Mouse (Mus musculus) CH12.LX (cell line): ENCODE data around the gene Cdh13. TPM values are rescaled to one million over a fixed set of nuclear protein-coding genes. Genes with fewer than 3 reads are reported as not detected.
A peak's percentile ranks its signal among the peaks of the same experiment; 100 is the strongest.

Experiments used
- DNase-seq: peaks from one replicate; pipeline ENCODE4 v3.0.0-alpha.2; 2013; ENCODE audit errors: extremely low read depth
- H3K27ac ChIP-seq: 2 replicates; pipeline ENCODE4 v1.5.1; 2012; ENCODE audit warnings: low read depth, mild to moderate bottlenecking, control low read depth, moderate library complexity; ENCODE audit not compliant: insufficient read depth
- H3K27me3 ChIP-seq: replicated peaks from 2 replicates; pipeline ENCODE3; 2012; ENCODE audit warnings: inconsistent platforms
- H3K36me3 ChIP-seq, 2 experiments: replicated peaks in 1 of 2; 2 replicates each; pipeline versions ENCODE3 to v1.6.1; 2012; ENCODE audit warnings: inconsistent platforms in 1 of 2, low read length in 1 of 2, mild to moderate bottlenecking in 1 of 2, mixed read lengths in 1 of 2, moderate library complexity in 1 of 2; ENCODE audit not compliant: control insufficient read depth in 1 of 2, insufficient read depth in 1 of 2
- H3K4me1 ChIP-seq, 2 experiments: 2 replicates each; pipeline ENCODE4 v1.6.1; 2012; ENCODE audit warnings: inconsistent platforms in 1 of 2, moderate library complexity in 1 of 2; ENCODE audit not compliant: insufficient read depth in 2 of 2, control insufficient read depth in 1 of 2
- H3K4me2 ChIP-seq: 2 replicates; pipeline ENCODE4 v1.6.1; 2012; ENCODE audit warnings: low read depth, mild to moderate bottlenecking, control low read depth; ENCODE audit not compliant: poor library complexity, insufficient read depth, severe bottlenecking
- H3K4me3 ChIP-seq, 3 experiments: fragments of 150-350 bp in 1 of 3; sonication (generic) in 1 of 3; replicated peaks in 1 of 3; 2 replicates each; pipeline versions ENCODE3 to v1.5.1; 2011 to 2012; ENCODE audit warnings: low read depth in 2 of 3, low read length in 2 of 3, mild to moderate bottlenecking in 2 of 3, moderate library complexity in 2 of 3, control low read depth in 1 of 3, improper control_type of control experiment in 1 of 3, inconsistent platforms in 1 of 3, mixed read lengths in 1 of 3; ENCODE audit not compliant: poor library complexity in 1 of 3
- H3K79me2 ChIP-seq: replicated peaks from 2 replicates; pipeline ENCODE4 v1.6.1; 2012; ENCODE audit warnings: mild to moderate bottlenecking, moderate library complexity; ENCODE audit not compliant: control insufficient read depth, poor library complexity, insufficient read depth, severe bottlenecking; ENCODE audit errors: extremely low read depth
- H3K9ac ChIP-seq: 2 replicates; pipeline ENCODE4 v1.6.1; 2012; ENCODE audit warnings: low read depth, mild to moderate bottlenecking, control low read depth, moderate library complexity; ENCODE audit not compliant: insufficient read depth
- H3K9me3 ChIP-seq: replicated peaks from 2 replicates; pipeline ENCODE3; 2012; ENCODE audit warnings: low read length, inconsistent platforms, mixed read lengths
- CHD1 ChIP-seq: IDR thresholded peaks from 2 replicates; pipeline ENCODE4 v1.6.1; 2012; ENCODE audit warnings: low read depth, low read length, improper control_type of control experiment, inconsistent platforms
- CTCF ChIP-seq, 2 experiments: IDR thresholded peaks in 1 of 2; conservative IDR thresholded peaks in 1 of 2; 2 replicates each; pipeline ENCODE4 v1.5.1; 2011 to 2012; ENCODE audit warnings: low read depth in 2 of 2, low read length in 2 of 2, improper control_type of control experiment in 1 of 2, inconsistent platforms in 1 of 2, mild to moderate bottlenecking in 1 of 2, moderate library complexity in 1 of 2
- ELF1 ChIP-seq: IDR thresholded peaks from 2 replicates; pipeline ENCODE4 v1.6.1; 2014; ENCODE audit warnings: low read depth, mild to moderate bottlenecking, inconsistent platforms, low read length, improper control_type of control experiment
- ETS1 ChIP-seq: conservative IDR thresholded peaks from 2 replicates; pipeline ENCODE4 v1.6.1; 2012; ENCODE audit warnings: low read depth, mild to moderate bottlenecking, inconsistent platforms, low read length, improper control_type of control experiment, moderate library complexity
- HCFC1 ChIP-seq: IDR thresholded peaks from 2 replicates; pipeline ENCODE4 v1.6.1; 2012; ENCODE audit warnings: low read depth, mild to moderate bottlenecking, inconsistent platforms, low read length, improper control_type of control experiment
- IRF4 ChIP-seq: IDR thresholded peaks from 2 replicates; pipeline ENCODE4 v1.6.1; 2014; ENCODE audit warnings: low read depth, mild to moderate bottlenecking, inconsistent platforms, low read length, improper control_type of control experiment
- JUN ChIP-seq: IDR thresholded peaks from 2 replicates; pipeline ENCODE4 v1.6.1; 2011; ENCODE audit warnings: low read depth, mild to moderate bottlenecking, low read length, improper control_type of control experiment, moderate library complexity; ENCODE audit not compliant: insufficient read depth
- KAT2A ChIP-seq: IDR thresholded peaks from 2 replicates; pipeline ENCODE4 v1.6.1; 2012; ENCODE audit warnings: low read length, improper control_type of control experiment, inconsistent platforms; ENCODE audit not compliant: insufficient replicate concordance
- MAFK ChIP-seq: IDR thresholded peaks from 2 replicates; pipeline ENCODE4 v1.6.1; 2011; ENCODE audit warnings: low read length, improper control_type of control experiment; ENCODE audit not compliant: insufficient replicate concordance
- MAX ChIP-seq: IDR thresholded peaks from 2 replicates; pipeline ENCODE4 v1.6.1; 2011; ENCODE audit warnings: low read length, improper control_type of control experiment
- MAZ ChIP-seq: IDR thresholded peaks from 2 replicates; pipeline ENCODE4 v1.6.1; 2012; ENCODE audit warnings: low read depth, mild to moderate bottlenecking, inconsistent platforms, low read length, improper control_type of control experiment, moderate library complexity
- MEF2A ChIP-seq: IDR thresholded peaks from 2 replicates; pipeline ENCODE4 v1.6.1; 2014; ENCODE audit warnings: low read depth, mild to moderate bottlenecking, inconsistent platforms, low read length, improper control_type of control experiment, borderline replicate concordance
- NELFE ChIP-seq: IDR thresholded peaks from 2 replicates; pipeline ENCODE4 v1.6.1; 2011; ENCODE audit warnings: low read depth, low read length, improper control_type of control experiment
- POLR2A ChIP-seq: IDR thresholded peaks from 2 replicates; pipeline ENCODE4 v1.6.1; 2011; ENCODE audit warnings: low read depth, mild to moderate bottlenecking, improper control_type of control experiment, low read length
- RCOR1 ChIP-seq: conservative IDR thresholded peaks from 2 replicates; pipeline ENCODE4 v1.6.1; 2012; ENCODE audit warnings: low read depth, mild to moderate bottlenecking, inconsistent platforms, low read length, improper control_type of control experiment
- TBP ChIP-seq: conservative IDR thresholded peaks from 2 replicates; pipeline ENCODE4 v1.6.1; 2011; ENCODE audit warnings: low read depth, low read length, improper control_type of control experiment
- TCF12 ChIP-seq: IDR thresholded peaks from 2 replicates; pipeline ENCODE4 v1.6.1; 2014; ENCODE audit warnings: low read depth, mild to moderate bottlenecking, inconsistent platforms, low read length, improper control_type of control experiment
- UBTF ChIP-seq: IDR thresholded peaks from 2 replicates; pipeline ENCODE4 v1.6.1; 2012; ENCODE audit warnings: low read depth, mild to moderate bottlenecking, inconsistent platforms, low read length, improper control_type of control experiment, moderate library complexity
- USF1 ChIP-seq: IDR thresholded peaks from 2 replicates; pipeline ENCODE4 v1.6.1; 2014; ENCODE audit warnings: low read depth, mild to moderate bottlenecking, inconsistent platforms, low read length, improper control_type of control experiment
- USF2 ChIP-seq: conservative IDR thresholded peaks from 2 replicates; pipeline ENCODE4 v1.6.1; 2011; ENCODE audit warnings: low read depth, low read length, improper control_type of control experiment
- ZC3H11A ChIP-seq: IDR thresholded peaks from 2 replicates; pipeline ENCODE4 v1.6.1; 2012; ENCODE audit warnings: low read depth, mild to moderate bottlenecking, inconsistent platforms, low read length, improper control_type of control experiment
- ZKSCAN1 ChIP-seq: IDR thresholded peaks from 2 replicates; pipeline ENCODE4 v1.6.1; 2012; ENCODE audit warnings: low read depth, inconsistent platforms, low read length, improper control_type of control experiment, borderline replicate concordance
- ZNF384 ChIP-seq: IDR thresholded peaks from 2 replicates; pipeline ENCODE4 v1.6.1; 2012; ENCODE audit warnings: low read depth, low read length, improper control_type of control experiment, inconsistent platforms
- dilution Hi-C: fragments of 300-500 bp; cut with MboI; formaldehyde crosslinking; loops from 2 replicates; pipeline ENCODE4 v1.14.3; 2020; ENCODE audit warnings: low sequenced_read_pairs; ENCODE audit not compliant: extremely low pct_unique_long_range_greater_than_20kb, extremely low pct_ligation_motif_present
- in situ Hi-C: fragments of 300-500 bp; cut with MboI; formaldehyde crosslinking; loops from 3 replicates; pipeline ENCODE4 v1.14.3; 2019; ENCODE audit warnings: low sequenced_read_pairs, low pct_ligation_motif_present, low pct_unique_long_range_greater_than_20kb, mixed read lengths
- polyA plus RNA-seq: library from polyadenylated mRNA; unstranded; fragments of >175 nt; gene quantifications from 2 replicates; pipeline ENCODE4 v1.2.1, GENCODE M21; 2012; ENCODE audit warnings: low read depth; ENCODE audit not compliant: insufficient read length
- total RNA-seq, 2 experiments: library from RNA; depleted of rRNA; stranded (reverse); fragments of 300-350 nt in 1 of 2; fragments of >200 nt in 1 of 2; gene quantifications; 2 replicates each; pipeline ENCODE4 v1.2.3; 2012 to 2014

Gene Cdh13
- total and polyA plus RNA-seq, 3 experiments = not detected

DNA sequence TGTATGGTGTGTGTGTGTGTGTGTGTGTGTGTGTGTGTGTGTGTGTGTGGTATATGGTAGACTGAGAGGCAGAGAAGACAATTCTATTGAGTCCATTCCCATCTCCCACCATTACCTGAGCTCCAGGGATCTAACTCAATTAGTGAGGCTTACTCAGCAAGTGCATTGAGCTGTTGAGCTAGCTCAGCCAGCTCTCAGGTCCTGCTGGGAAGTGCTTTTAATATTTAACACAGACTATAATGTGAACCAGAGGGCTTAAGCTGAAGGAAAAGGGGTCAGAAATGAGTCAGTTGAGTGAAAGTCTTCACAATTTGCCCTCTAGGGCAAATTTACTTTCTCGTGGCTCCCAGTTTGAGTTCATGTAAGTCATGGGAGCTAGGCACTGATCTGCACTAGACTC lies 297.7 kb downstream of the Cdh13 start:
- no peaks in the 10 kb centered on the region for H3K27me3 ChIP-seq
- no peaks in the 10 kb centered on the region for H3K4me1 ChIP-seq
- DNase-seq = no peak
- no peak for TF ChIP-seq POLR2A
- no peak for TF ChIP-seq MAX
- no peak for TF ChIP-seq JUN
- TF ChIP-seq IRF4 = no peak
- no peak for TF ChIP-seq ELF1
- no peak for TF ChIP-seq TBP
- TF ChIP-seq UBTF = no peak
- TF ChIP-seq ZNF384 = no peak
- no peak for TF ChIP-seq USF2
- TF ChIP-seq ZKSCAN1 = no peak
- no peak for TF ChIP-seq USF1
- TF ChIP-seq MEF2A = no peak
- no peak for TF ChIP-seq RCOR1
- no peak for TF ChIP-seq ZC3H11A
- TF ChIP-seq ETS1 = no peak
- no peak for TF ChIP-seq MAFK
- TF ChIP-seq TCF12 = no peak
- no peak for TF ChIP-seq CHD1
- TF ChIP-seq MAZ = no peak
- no peak for TF ChIP-seq HCFC1
- no peak overlapping the region for H3K9ac ChIP-seq
- H3K4me2 ChIP-seq = no peak overlapping the region
- dilution Hi-C loops = no loop called here
- H3K4me3 ChIP-seq = no peak overlapping the region
- H3K36me3 ChIP-seq = no peaks in the 10 kb centered on the region
- in situ Hi-C loops = no loop called here
- no peak overlapping the region for H3K27ac ChIP-seq
- H3K9me3 ChIP-seq = peaks cover 81% of the 10 kb centered on the region
- no peaks in the 10 kb centered on the region for H3K79me2 ChIP-seq

DNA sequence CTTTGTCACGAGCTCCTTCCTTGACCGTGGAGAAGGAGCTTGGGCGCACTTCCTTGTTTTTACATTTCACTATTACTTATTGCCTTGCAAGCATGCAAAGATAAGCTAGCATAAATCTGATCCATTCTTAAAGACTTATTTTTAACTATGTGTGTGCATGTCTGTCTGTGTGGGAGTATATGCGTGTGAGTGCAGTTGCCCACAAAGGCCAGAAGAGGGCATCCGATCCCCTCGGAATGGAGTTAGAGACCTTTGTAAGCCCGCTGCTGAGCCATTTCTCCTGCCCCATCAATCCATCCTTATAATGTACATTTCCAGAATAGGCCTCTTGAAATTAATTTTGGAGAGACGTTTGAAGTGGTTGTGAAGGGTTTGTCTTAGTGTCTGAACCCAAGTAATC lies 298.7 kb downstream of the Cdh13 start:
- H3K9me3 ChIP-seq = peaks cover 77% of the 10 kb centered on the region
- DNase-seq = no peak
- no peaks in the 10 kb centered on the region for H3K4me1 ChIP-seq

More for the DNA sequence above, 298.7 kb downstream of the Cdh13 start:
- no peak overlapping the region for H3K9ac ChIP-seq
- TF ChIP-seq KAT2A = no peak
- TF ChIP-seq NELFE = no peak
- no peak for TF ChIP-seq MAZ
- TF ChIP-seq CTCF (conservative IDR thresholded peaks at IDR 0.05 in 1 of 2, IDR thresholded peaks at IDR 0.05 in 1 of 2; ENCODE audit: low read depth in 2 of 2, low read length in 2 of 2) = 0 out of 4 replicates have a peak, but pooled peaks of 1 of the 2 experiments have one; percentile 3
- dilution Hi-C loops = no loop called here
- no peaks in the 10 kb centered on the region for H3K27me3 ChIP-seq
- no peak overlapping the region for H3K4me2 ChIP-seq
- no peak overlapping the region for H3K4me3 ChIP-seq
- H3K36me3 ChIP-seq = no peaks in the 10 kb centered on the region
- H3K79me2 ChIP-seq = no peaks in the 10 kb centered on the region
- in situ Hi-C loops = no loop called here
- no peak overlapping the region for H3K27ac ChIP-seq
